Mouse (Mus musculus) effector memory CD4-positive, alpha-beta T cell, adult 5 months (primary cell): ENCODE measurements around the gene Gm36864. TPM values are rescaled to one million over a fixed set of nuclear protein-coding genes. Genes with fewer than 3 reads are reported as not detected.

Source experiments
- polyA plus RNA-seq: library from polyadenylated mRNA; unstranded; fragments of 100-300 nt; shearing (Covaris generic); gene quantifications from one replicate; pipeline ENCODE4 v1.2.1, GENCODE M21; 2017

Gm36864 gene
- polyA plus RNA-seq = not detected

GRCm38 (mm10) chr7:44235909-44236308, at the start of gene Gm36864:
Gm36864 (plus strand) TSS chr7:44236177.

GRCm38 (mm10) chr7:44187936-44188335, 48.0 kb upstream of the Gm36864 start, which contains the start of gene Klk1b24:
Klk1b24 (plus strand) TSS chr7:44188236.

GRCm38 (mm10) chr7:44197891-44198290, 38.1 kb upstream of the Gm36864 start, which contains the start of gene Klk1b3:
Klk1b3 (plus strand) TSS chr7:44198191.

GRCm38 (mm10) chr7:44207135-44207534, 28.8 kb upstream of the Gm36864 start, which contains the start of gene Klk1b4:
Klk1b4 (plus strand) TSS chr7:44207435.

GRCm38 (mm10) chr7:44215645-44216044, 20.3 kb upstream of the Gm36864 start, which contains the start of gene Klk1b5:
Klk1b5 (plus strand) TSS chr7:44215945.

GRCm38 (mm10) chr7:44225076-44225475, 10.9 kb upstream of the Gm36864 start, which contains the start of gene Klk1:
Klk1 (plus strand) TSS chr7:44225360.

GRCm38 (mm10) chr7:44246055-44246983, 10.3 kb downstream of the Gm36864 start, which contains the start of the genes 1700028J19Rik and 2410002F23Rik:
1700028J19Rik (minus strand) TSS chr7:44246695.
2410002F23Rik (plus strand) TSS chr7:44246722.

GRCm38 (mm10) chr7:44257278-44257677, 21.3 kb downstream of the Gm36864 start, which contains the start of gene Acp4:
Acp4 (minus strand) TSS chr7:44257378.

GRCm38 (mm10) chr7:44261147-44261546, 25.2 kb downstream of the Gm36864 start, which contains the start of gene Gm15517:
Gm15517 (plus strand) TSS chr7:44261447.

Other genes starting within 250 kb of the Gm36864 start
- gene Klk1b11, start 240.3 kb upstream of the Gm36864 start, polyA plus RNA-seq = not detected
- gene Klk1b26, start 224.0 kb upstream of the Gm36864 start, polyA plus RNA-seq = not detected
- gene Klk1b27, start 183.9 kb upstream of the Gm36864 start, polyA plus RNA-seq = not detected
- not detected for gene Klk1b21, start 133.8 kb upstream of the Gm36864 start, polyA plus RNA-seq
- gene Klk1b22, start 123.5 kb upstream of the Gm36864 start, polyA plus RNA-seq = not detected
- not detected for gene Klk1b16, start 99.4 kb upstream of the Gm36864 start, polyA plus RNA-seq
- not detected for gene Klk1b24, start 47.9 kb upstream of the Gm36864 start, polyA plus RNA-seq
- not detected for gene Klk1b3, start 38.0 kb upstream of the Gm36864 start, polyA plus RNA-seq
- not detected for gene Klk1b4, start 28.7 kb upstream of the Gm36864 start, polyA plus RNA-seq
- not detected for gene Klk1b5, start 20.2 kb upstream of the Gm36864 start, polyA plus RNA-seq
- not detected for gene Klk1, start 10.8 kb upstream of the Gm36864 start, polyA plus RNA-seq
- gene 1700028J19Rik, start 10.5 kb downstream of the Gm36864 start, polyA plus RNA-seq = 0.85 TPM
- 192 TPM for gene 2410002F23Rik, start 10.5 kb downstream of the Gm36864 start, polyA plus RNA-seq
- gene Acp4, start 21.2 kb downstream of the Gm36864 start, polyA plus RNA-seq = not detected
- not detected for gene Gm15517, start 25.3 kb downstream of the Gm36864 start, polyA plus RNA-seq
- 0.12 TPM for gene Clec11a, start 70.7 kb downstream of the Gm36864 start, polyA plus RNA-seq
- gene Shank1, start 74.1 kb downstream of the Gm36864 start, polyA plus RNA-seq = 0.47 TPM
- 0.77 TPM for gene Syt3, start 147.9 kb downstream of the Gm36864 start, polyA plus RNA-seq
- not detected for gene 1700008O03Rik, start 149.6 kb downstream of the Gm36864 start, polyA plus RNA-seq
- gene Lrrc4b, start 192.8 kb downstream of the Gm36864 start, polyA plus RNA-seq = not detected
- gene Aspdh, start 229.2 kb downstream of the Gm36864 start, polyA plus RNA-seq = not detected
- 71.6 TPM for gene Josd2, start 231.8 kb downstream of the Gm36864 start, polyA plus RNA-seq